Mouse (Mus musculus) midbrain, embryonic 13.5 days (tissue): ENCODE data around the gene Ralgps2. TPM values are rescaled to one million over a fixed set of nuclear protein-coding genes. Genes with fewer than 3 reads are reported as not detected.
A peak's percentile ranks its signal among the peaks of the same experiment; 100 is the strongest.

Source experiments
- ATAC-seq: fragments of 200-750 bp; cut with Nextera tagmentation; 2 replicates; pipeline ENCODE4 v1.8.0; 2017; ENCODE audit warnings: mild to moderate bottlenecking, moderate TSS enrichment, moderate library complexity
- H3K27ac ChIP-seq: fragments of 300-500 bp; sonication (generic); 2 replicates; pipeline ENCODE4 v1.5.1; 2015; ENCODE audit warnings: inconsistent platforms, mild to moderate bottlenecking, moderate library complexity
- H3K27me3 ChIP-seq: fragments of 300-500 bp; sonication (generic); 2 replicates; pipeline ENCODE4 v1.6.1; 2015; ENCODE audit warnings: mild to moderate bottlenecking, inconsistent platforms
- H3K36me3 ChIP-seq: fragments of 300-500 bp; sonication (generic); 2 replicates; pipeline ENCODE4 v1.6.1; 2015; ENCODE audit warnings: mild to moderate bottlenecking, inconsistent platforms
- H3K4me1 ChIP-seq: fragments of 300-500 bp; sonication (generic); replicated peaks from 2 replicates; pipeline ENCODE4 v1.6.1; 2015; ENCODE audit warnings: inconsistent platforms
- H3K4me2 ChIP-seq: fragments of 300-500 bp; sonication (generic); replicated peaks from 2 replicates; pipeline ENCODE4 v1.6.1; 2015; ENCODE audit warnings: moderate library complexity, mild to moderate bottlenecking, inconsistent platforms
- H3K4me3 ChIP-seq: fragments of 300-500 bp; sonication (generic); replicated peaks from 2 replicates; pipeline ENCODE4 v1.5.1; 2015; ENCODE audit warnings: mild to moderate bottlenecking, inconsistent platforms
- H3K9ac ChIP-seq: fragments of 300-500 bp; sonication (generic); replicated peaks from 2 replicates; pipeline ENCODE4 v1.6.1; 2015; ENCODE audit warnings: mild to moderate bottlenecking, inconsistent platforms
- H3K9me3 ChIP-seq: fragments of 300-500 bp; sonication (generic); 2 replicates; pipeline ENCODE4 v1.6.1; 2016; ENCODE audit warnings: mild to moderate bottlenecking, inconsistent platforms
- WGBS: fragments of 180-500 bp; shearing (Covaris S2); methylation state at CpG from one replicate; pipeline ENCODE4 v1.1.7; 2015; 5-methylcytosine and 5-hydroxymethylcytosine counted together
- polyA plus RNA-seq: library from polyadenylated mRNA; unstranded; fragments of >200 nt; fragmentation: Nextera tagmentation; extraction: Ambion mirVana; gene quantifications from 2 replicates; pipeline ENCODE4 v1.2.1, GENCODE M21; 2015

The Ralgps2 gene
- polyA plus RNA-seq: 132 and 143 TPM in 2 replicates

DNA sequence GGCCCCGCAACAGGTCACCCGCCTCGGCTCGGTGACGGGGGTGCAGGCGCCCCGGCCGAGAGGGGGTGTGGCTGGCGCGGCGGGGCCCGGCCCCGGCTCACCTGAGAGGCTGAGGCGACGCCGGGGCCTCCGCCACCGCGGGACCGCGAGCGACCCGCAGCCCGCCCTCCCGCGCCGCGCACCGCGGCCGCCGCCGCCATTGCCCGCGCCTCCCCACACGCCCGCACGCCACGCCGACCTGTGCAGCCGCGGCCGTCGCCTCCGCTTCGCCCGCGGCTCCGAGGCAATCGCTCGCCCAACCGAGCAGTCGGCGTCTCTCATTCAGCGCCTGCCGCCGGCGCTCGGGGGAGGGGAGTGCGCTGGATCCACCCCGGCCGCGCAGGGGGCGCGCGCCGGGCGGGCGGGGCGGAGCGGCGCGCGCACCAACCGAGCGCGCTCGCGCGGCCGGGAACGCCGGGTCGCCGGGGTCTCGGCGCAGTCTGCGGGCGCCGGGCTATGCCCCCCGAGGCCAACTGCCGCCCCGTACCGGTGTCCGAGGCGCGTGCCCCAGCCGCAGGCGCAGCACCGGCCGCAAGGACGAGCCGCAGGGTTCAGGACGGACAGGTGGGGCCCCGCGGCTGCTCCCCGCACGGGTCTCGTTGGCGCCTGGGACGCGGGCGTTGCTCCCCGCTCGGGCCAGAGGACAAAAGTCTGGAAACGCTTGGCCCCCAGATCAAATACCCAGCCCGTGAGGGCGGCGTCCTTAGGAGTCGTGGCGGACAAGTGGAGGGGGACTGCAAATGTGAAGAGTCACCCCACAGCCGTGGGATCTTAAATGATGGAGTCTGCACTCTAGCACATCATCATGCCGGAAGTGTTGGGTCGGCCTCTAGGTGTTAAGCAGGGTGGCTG, at the start of gene Ralgps2:
Ralgps2 (minus strand) TSS at position 376 of the 891 bp plus-strand sequence.
- H3K9me3 ChIP-seq: no peaks in the 10 kb centered on the region
- WGBS: under 1% methylated on average over 99 of the region's 124 CpGs

DNA sequence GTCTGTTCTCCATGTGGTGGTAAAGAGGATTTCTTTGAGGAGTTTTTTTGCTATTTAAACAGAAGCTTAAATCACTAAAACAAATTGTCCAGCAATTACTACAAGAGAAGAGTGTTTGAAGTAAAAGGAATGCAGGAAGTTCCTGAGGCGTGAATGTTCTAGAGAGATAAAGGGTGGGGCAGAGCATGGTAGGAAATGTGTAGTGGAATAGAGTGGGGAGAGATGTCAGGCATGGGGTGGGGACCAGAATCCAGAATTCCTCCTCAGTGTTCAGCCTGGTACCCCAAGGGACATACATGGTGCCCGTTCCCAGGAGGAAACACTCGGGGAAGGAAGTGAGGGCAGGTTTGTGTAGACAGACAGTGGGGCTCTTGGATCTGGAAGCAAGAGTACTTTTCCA, 48.1 kb upstream of the Ralgps2 start:
- Histone ChIP-seq H3K9me3 (no peaks in the 10 kb centered on the region), H3K4me2 (no peak overlapping the region), H3K4me1 (peaks cover 37% of the 10 kb centered on the region), H3K27me3 (no peaks in the 10 kb centered on the region), H3K9ac (no peak overlapping the region), H3K4me3 (no peak overlapping the region), H3K27ac (no peak overlapping the region), H3K36me3 (no peaks in the 10 kb centered on the region)
- 87% methylated on average over 3 of the region's 3 CpGs for WGBS
- no peak for ATAC-seq

More for the DNA sequence above, at the start of gene Ralgps2:
- H3K36me3 ChIP-seq: no peaks in the 10 kb centered on the region
- peak within 1 kb of the TSS; percentile 76 for H3K4me2 ChIP-seq
- peaks cover 21% of the 10 kb centered on the region for H3K4me1 ChIP-seq
- no peaks in the 10 kb centered on the region for H3K27me3 ChIP-seq
- H3K4me3 ChIP-seq: peak within 1 kb of the TSS; percentile 91
- H3K27ac ChIP-seq: peak within 1 kb of the TSS; percentile 98
- H3K9ac ChIP-seq: peak within 1 kb of the TSS; percentile 94
- ATAC-seq: peak; percentile 83

DNA sequence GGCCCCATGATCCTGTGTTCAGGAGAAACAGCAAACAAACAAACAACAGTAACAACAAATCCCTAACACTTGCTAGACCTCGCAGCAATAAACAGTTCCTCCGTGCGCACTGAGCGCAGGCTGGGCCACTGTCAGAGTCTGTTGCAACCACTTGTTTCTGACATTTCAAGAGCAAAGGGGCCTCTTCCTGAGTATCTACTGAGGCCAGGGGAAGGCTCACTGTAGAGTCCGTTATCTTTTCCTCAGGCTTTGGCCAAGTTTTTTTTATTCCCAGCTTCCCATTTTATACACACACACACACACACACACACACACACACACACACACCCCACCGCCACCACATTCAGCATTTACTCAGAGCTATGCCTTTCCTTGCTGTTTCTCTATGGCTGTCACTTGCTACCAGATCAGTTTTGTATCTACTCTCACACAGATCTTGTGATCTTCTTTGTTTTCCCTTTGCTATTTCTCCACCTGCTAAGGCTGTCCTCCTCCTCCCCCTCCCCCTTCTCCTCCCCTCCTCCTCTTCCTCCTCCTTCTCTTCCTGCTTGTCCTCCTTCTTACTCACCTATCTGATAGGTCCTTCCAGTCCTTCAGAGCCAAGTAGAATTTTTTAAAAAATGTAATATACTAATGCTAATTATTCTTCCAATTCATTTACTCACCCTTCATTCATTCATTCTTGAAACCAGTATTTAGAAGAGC, 47.4 kb upstream of the Ralgps2 start:
- WGBS: 85% methylated on average over 6 of the region's 6 CpGs
- ATAC-seq: no peak
- Histone ChIP-seq H3K27me3 (no peaks in the 10 kb centered on the region), H3K9me3 (no peaks in the 10 kb centered on the region), H3K9ac (no peak overlapping the region), H3K4me3 (no peak overlapping the region), H3K4me1 (peaks cover 36% of the 10 kb centered on the region), H3K4me2 (no peak overlapping the region), H3K27ac (no peak overlapping the region), H3K36me3 (no peaks in the 10 kb centered on the region)

DNA sequence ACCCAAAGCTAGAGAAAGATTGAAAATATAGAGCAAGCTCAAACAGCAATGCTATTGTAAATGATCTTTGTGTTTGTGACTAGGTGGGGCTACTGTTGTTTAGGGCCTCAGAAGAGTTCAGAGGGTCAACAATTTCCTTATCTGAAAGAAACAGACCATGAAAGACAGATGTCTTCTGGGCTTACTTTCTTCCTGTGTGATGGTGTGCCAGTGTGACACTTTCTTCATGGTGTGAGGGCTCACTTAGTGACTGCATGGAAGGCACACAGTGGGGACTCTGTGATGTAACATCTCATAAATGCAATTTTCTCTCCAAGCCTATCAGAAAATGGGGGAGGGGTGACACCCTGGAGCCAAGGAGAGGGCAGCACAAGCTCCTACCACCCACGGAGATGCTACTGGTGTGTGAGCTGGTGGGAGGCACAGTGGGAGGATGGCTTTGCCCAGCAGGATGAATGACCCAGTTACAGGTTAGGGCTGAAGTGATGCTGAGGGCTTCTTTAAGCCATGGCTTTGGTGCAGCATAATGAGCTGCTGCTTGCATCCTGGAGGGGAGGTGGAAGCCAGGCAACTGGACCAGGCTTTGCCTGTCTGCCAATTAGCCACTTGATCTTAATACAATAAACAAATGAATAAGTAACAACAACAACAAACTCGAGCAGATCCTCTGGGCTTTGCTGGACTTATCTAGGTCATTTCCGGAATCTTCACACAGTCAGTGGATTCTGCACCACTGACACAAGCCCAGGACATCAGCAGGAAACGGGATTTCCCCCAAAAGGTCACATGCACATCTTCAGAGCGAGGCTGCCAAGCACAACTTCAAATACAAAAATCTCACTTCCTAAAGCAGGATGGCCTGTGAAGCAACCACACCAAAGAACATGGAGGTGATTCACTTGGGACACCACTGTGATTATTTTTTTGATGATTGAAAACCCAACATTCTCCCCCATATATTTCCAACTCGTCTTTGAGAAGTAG, 46.5 kb upstream of the Ralgps2 start:
- no peak overlapping the region for H3K27ac ChIP-seq
- no peak overlapping the region for H3K4me2 ChIP-seq
- no peaks in the 10 kb centered on the region for H3K9me3 ChIP-seq
- no peak overlapping the region for H3K9ac ChIP-seq
- no peaks in the 10 kb centered on the region for H3K36me3 ChIP-seq
- H3K27me3 ChIP-seq: no peaks in the 10 kb centered on the region
- H3K4me1 ChIP-seq: peaks cover 35% of the 10 kb centered on the region
- 50% methylated on average over 6 of the region's 6 CpGs for WGBS
- ATAC-seq: no peak
- H3K4me3 ChIP-seq: no peak overlapping the region

DNA sequence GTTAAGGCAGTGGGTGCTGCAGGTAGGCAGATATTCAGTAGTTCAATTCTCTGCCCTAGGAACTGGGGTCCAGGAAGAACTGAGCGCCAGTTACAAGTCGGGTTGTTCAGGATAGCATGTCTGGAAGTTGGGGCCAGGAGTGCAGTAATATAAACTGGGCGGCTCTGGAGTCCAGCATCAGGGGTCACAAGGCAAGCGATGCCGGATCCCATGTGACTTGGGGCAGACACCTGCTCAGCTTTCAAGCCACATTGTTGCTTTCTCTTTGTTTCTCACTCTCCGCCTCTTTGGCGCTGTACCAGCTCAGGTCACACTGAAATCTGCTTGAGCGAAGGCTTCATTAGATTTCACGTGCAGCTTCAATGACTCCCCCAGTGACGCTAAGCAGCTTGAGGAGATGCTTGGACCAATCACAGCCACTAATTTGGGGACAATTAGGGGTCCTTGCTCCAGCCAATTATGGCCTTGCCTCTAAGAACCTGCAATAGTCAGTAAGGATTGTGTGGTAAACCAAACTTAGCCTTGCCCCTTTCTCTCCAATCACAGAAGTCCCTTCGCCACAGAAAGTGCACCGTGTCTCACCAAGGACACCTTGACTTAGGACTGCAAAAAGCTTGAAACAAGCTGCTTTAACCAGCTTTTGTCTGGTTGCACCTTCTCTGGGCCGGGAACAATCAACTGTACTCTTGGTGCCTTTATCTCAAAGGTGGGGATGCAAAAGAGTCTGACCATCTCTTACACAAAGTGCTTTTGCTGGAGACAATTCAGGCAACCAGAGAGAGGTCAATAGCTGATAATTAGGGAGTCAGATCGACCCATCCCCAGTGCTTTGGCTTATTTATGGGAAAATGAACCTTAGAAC, 43.8 kb upstream of the Ralgps2 start:
- Histone ChIP-seq H3K27me3 (no peaks in the 10 kb centered on the region), H3K9ac (no peak overlapping the region), H3K4me2 (no peak overlapping the region), H3K4me1 (peaks cover 14% of the 10 kb centered on the region), H3K27ac (no peak overlapping the region), H3K4me3 (no peak overlapping the region), H3K9me3 (no peaks in the 10 kb centered on the region), H3K36me3 (no peaks in the 10 kb centered on the region)
- ATAC-seq: no peak
- WGBS: 74% methylated on average over 14 of the region's 14 CpGs

DNA sequence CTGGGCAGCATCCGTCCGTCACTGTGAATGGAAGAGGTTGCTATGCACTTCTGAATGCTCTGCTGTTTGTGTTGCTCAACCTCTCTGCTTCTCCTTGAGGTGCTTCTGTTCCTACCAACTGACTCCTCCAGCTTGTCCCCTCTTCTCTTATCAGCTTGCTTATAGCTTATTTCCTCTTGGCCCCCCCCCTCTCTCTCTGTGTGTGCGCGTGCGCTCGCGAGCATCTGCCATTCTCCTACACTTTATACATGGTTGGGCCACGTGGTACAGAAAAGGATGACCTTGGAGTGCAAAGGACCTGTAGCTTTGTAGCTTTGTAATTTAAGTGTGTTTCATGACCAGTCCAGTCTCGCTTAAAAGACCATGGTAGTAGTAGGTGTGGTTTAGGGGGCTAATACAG, 42.5 kb upstream of the Ralgps2 start:
- no peaks in the 10 kb centered on the region for H3K36me3 ChIP-seq
- no peak for ATAC-seq
- H3K4me1 ChIP-seq: peaks cover 14% of the 10 kb centered on the region
- H3K4me2 ChIP-seq: no peak overlapping the region
- no peak overlapping the region for H3K27ac ChIP-seq
- no peaks in the 10 kb centered on the region for H3K9me3 ChIP-seq
- WGBS: 80% methylated on average over 9 of the region's 9 CpGs
- no peak overlapping the region for H3K9ac ChIP-seq
- H3K27me3 ChIP-seq: no peaks in the 10 kb centered on the region
- H3K4me3 ChIP-seq: no peak overlapping the region

GRCm38 (mm10) chr1:156979722-156980121, 40.3 kb upstream of the Ralgps2 start:
- 77% methylated on average over 4 of the region's 4 CpGs for WGBS
- H3K27me3 ChIP-seq: no peaks in the 10 kb centered on the region
- H3K27ac ChIP-seq: no peak overlapping the region
- H3K4me1 ChIP-seq: peaks cover 8% of the 10 kb centered on the region; the same call in 1 of the 2 replicates
- H3K9ac ChIP-seq: no peak overlapping the region
- no peak overlapping the region for H3K4me2 ChIP-seq
- no peaks in the 10 kb centered on the region for H3K9me3 ChIP-seq
- ATAC-seq: no peak
- no peaks in the 10 kb centered on the region for H3K36me3 ChIP-seq
- H3K4me3 ChIP-seq: no peak overlapping the region

DNA sequence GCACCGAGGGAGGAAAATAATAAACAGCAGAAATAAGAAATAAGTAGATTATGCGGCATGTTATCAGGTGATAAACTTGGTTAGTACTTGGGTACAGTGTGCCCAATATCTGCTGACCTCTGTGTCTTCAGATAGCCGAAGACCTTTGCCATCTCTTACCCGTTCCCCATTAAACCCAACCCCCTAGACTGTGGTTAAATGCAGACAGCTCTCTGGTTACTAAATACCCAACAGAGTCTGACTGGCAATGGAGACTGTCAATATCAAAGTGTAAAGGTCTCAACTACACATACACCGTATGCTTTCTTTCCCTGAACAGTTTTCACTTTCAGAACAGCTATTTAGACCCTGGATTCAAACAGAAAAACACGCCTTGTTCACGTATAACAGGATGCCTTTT, 39.2 kb upstream of the Ralgps2 start:
- Histone ChIP-seq H3K4me3 (no peak overlapping the region), H3K4me2 (no peak overlapping the region), H3K27me3 (no peaks in the 10 kb centered on the region), H3K9me3 (no peaks in the 10 kb centered on the region), H3K4me1 (peaks cover 8% of the 10 kb centered on the region; the same call in 1 of the 2 replicates), H3K27ac (no peak overlapping the region), H3K9ac (no peak overlapping the region), H3K36me3 (no peaks in the 10 kb centered on the region)
- 94% methylated on average over 7 of the region's 7 CpGs for WGBS
- ATAC-seq: no peak

- no peak for ATAC-seq
- 89% methylated on average over 6 of the region's 6 CpGs for WGBS
Observed at GRCm38 (mm10) chr1:156973857-156974256, 34.4 kb upstream of the Ralgps2 start.

GRCm38 (mm10) chr1:156972391-156972790, 33.0 kb upstream of the Ralgps2 start:
- WGBS: 84% methylated on average over 4 of the region's 4 CpGs
- Histone ChIP-seq H3K4me1 (no peaks in the 10 kb centered on the region), H3K27ac (no peak overlapping the region), H3K9me3 (no peaks in the 10 kb centered on the region), H3K36me3 (no peaks in the 10 kb centered on the region), H3K27me3 (no peaks in the 10 kb centered on the region), H3K4me2 (no peak overlapping the region), H3K9ac (no peak overlapping the region), H3K4me3 (no peak overlapping the region)
- ATAC-seq: no peak

More at GRCm38 (mm10) chr1:156973857-156974256, 34.4 kb upstream of the Ralgps2 start:
- no peaks in the 10 kb centered on the region for H3K27me3 ChIP-seq
- no peaks in the 10 kb centered on the region for H3K9me3 ChIP-seq
- no peak overlapping the region for H3K27ac ChIP-seq
- H3K4me2 ChIP-seq: no peak overlapping the region
- no peak overlapping the region for H3K9ac ChIP-seq
- H3K36me3 ChIP-seq: no peaks in the 10 kb centered on the region
- no peaks in the 10 kb centered on the region for H3K4me1 ChIP-seq
- H3K4me3 ChIP-seq: no peak overlapping the region
